Mouse (Mus musculus): ENCODE results near the gene Dop1b. TPM values are rescaled to one million over a fixed set of nuclear protein-coding genes. Genes with fewer than 3 reads are reported as not detected.
"Not testable (repeated sequence)": the region's sequence is repeated elsewhere in the genome, so short reads cannot be mapped to it uniquely, and the experiment has no call there.

Gene Dop1b
- polyA plus RNA-seq, 1 experiment from 2014 or later, result 40.3 TPM

- Histone ChIP-seq H3K9ac (replicated peaks; ENCODE audit: low read length) (no peak overlapping the region), H3K4me1 (ENCODE audit: control insufficient read depth, insufficient read depth, low read length) (no peaks in the 10 kb centered on the region), H3K9me3 (ENCODE audit: control insufficient read depth, low read length) (no peaks in the 10 kb centered on the region), H3K4me2 (ENCODE audit: low read length) (no peak overlapping the region), H3K4me3 (replicated peaks; ENCODE audit: low read depth, low read length) (no peak overlapping the region), H3K27me3 (ENCODE audit: control insufficient read depth, insufficient read depth, low read length) (no peaks in the 10 kb centered on the region), H3K36me3 (ENCODE audit: control insufficient read depth, insufficient read depth, low read length) (peaks cover 74% of the 10 kb centered on the region), H3K27ac (replicated peaks; ENCODE audit: low read depth, low read length) (no peak overlapping the region)
- no peak for DNase-seq
- ATAC-seq (ENCODE audit: low FRiP score, low TSS enrichment), result no peak
- WGBS, result 71% methylated on average over 14 of the region's 14 CpGs
Observed at GRCm38 (mm10) chr16:93777247-93777999, 65.7 kb downstream of the Dop1b start.

GRCm38 (mm10) chr16:93778393-93778792 is 66.7 kb downstream of the Dop1b start:
- peaks cover 77% of the 10 kb centered on the region for H3K36me3 ChIP-seq (ENCODE audit: control insufficient read depth, insufficient read depth, low read length)
- not testable (repeated sequence) for H3K27me3 ChIP-seq (ENCODE audit: control insufficient read depth, insufficient read depth, low read length); H3K4me1 ChIP-seq (ENCODE audit: control insufficient read depth, insufficient read depth, low read length); H3K9ac ChIP-seq (replicated peaks; ENCODE audit: low read length); H3K4me3 ChIP-seq (replicated peaks; ENCODE audit: low read depth, low read length); ATAC-seq (ENCODE audit: low FRiP score, low TSS enrichment); H3K9me3 ChIP-seq (ENCODE audit: control insufficient read depth, low read length); H3K27ac ChIP-seq (replicated peaks; ENCODE audit: low read depth, low read length); DNase-seq; H3K4me2 ChIP-seq (ENCODE audit: low read length)
- 91% methylated on average over 4 of the region's 4 CpGs for WGBS

DNA sequence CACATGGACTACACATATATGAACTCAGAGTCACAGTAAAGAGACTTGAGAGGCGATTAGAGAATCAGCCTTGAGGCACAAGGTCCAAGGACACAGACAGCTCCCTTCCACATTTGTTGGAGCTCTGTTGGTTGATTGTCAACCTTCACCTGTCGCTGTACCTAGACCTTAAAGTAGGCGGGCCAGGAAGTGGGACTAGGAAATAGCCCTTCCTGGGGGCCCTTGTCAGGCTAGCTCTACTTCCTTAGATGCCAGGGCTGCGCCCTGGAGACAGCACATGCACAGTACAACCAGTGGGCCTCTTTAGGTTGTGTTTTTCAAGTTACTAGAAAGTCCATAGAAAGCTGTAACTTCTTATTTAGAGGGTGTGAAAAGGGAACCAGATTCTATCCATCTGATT is 67.8 kb downstream of the Dop1b start:
- Histone ChIP-seq H3K27me3 (ENCODE audit: control insufficient read depth, insufficient read depth, low read length) (no peaks in the 10 kb centered on the region), H3K9me3 (ENCODE audit: control insufficient read depth, low read length) (no peaks in the 10 kb centered on the region), H3K36me3 (ENCODE audit: control insufficient read depth, insufficient read depth, low read length) (peaks cover 75% of the 10 kb centered on the region), H3K4me3 (replicated peaks; ENCODE audit: low read depth, low read length) (no peak overlapping the region), H3K9ac (replicated peaks; ENCODE audit: low read length) (no peak overlapping the region), H3K27ac (replicated peaks; ENCODE audit: low read depth, low read length) (no peak overlapping the region), H3K4me2 (ENCODE audit: low read length) (no peak overlapping the region), H3K4me1 (ENCODE audit: control insufficient read depth, insufficient read depth, low read length) (no peaks in the 10 kb centered on the region)
- no peak for ATAC-seq (ENCODE audit: low FRiP score, low TSS enrichment)
- WGBS, result 92% methylated on average over 4 of the region's 4 CpGs
- no peak for DNase-seq

DNA sequence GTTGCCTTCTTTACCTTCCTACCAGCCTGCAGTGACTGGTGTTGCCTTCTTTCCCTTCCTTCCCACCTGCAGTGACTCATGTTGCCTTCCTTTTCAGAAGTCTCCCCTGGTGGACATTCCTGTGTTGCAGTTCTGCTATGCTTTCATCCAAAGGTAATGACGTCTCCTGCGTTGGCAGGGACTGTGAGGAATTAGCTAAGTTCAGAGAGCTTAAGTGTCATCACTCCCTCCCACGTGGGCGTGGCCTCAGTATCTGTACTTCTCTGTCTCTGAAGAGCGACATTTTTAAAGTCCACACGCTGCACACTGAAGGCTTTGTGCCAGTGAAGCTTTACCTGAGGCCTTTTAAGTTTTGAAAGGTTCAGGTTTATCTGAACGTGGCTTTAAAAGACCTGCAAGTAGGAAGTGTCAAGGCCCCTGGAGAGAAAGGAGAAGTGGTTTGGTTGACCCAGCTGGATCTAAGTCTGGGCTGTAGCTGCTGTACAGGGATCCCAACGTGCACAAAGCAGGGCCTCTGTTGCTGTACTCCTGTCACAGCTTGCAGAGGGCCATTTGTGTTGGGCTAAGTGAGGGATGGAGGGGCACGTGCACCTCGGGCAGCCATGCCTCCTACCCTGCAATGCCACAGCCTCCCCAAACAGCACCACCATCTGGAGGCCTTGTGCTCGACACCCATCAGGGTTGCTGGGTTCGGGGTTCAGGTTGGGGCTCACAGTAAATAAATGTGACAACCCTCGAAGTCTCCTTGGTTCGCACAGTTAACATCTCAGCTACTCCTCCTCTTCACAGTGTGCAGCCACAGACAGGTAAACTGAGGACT is 69.2 kb downstream of the Dop1b start:
- 68% methylated on average over 14 of the region's 14 CpGs for WGBS
- H3K9me3 ChIP-seq (ENCODE audit: control insufficient read depth, low read length), result no peaks in the 10 kb centered on the region
- ATAC-seq (ENCODE audit: low FRiP score, low TSS enrichment), result no peak

GRCm38 (mm10) chr16:93784175-93784574 is 72.5 kb downstream of the Dop1b start:
- H3K9me3 ChIP-seq (ENCODE audit: control insufficient read depth, low read length), result no peaks in the 10 kb centered on the region
- ATAC-seq (ENCODE audit: low FRiP score, low TSS enrichment) (no peak), DNase-seq (no peak)
- H3K27ac ChIP-seq (replicated peaks; ENCODE audit: low read depth, low read length), result no peak overlapping the region
- H3K4me1 ChIP-seq (ENCODE audit: control insufficient read depth, insufficient read depth, low read length), result no peaks in the 10 kb centered on the region
- H3K4me3 ChIP-seq (replicated peaks; ENCODE audit: low read depth, low read length), result no peak overlapping the region
- H3K36me3 ChIP-seq (ENCODE audit: control insufficient read depth, insufficient read depth, low read length), result peaks cover 40% of the 10 kb centered on the region
- no peaks in the 10 kb centered on the region for H3K27me3 ChIP-seq (ENCODE audit: control insufficient read depth, insufficient read depth, low read length)
- H3K9ac ChIP-seq (replicated peaks; ENCODE audit: low read length), result no peak overlapping the region
- 90% methylated on average over 7 of the region's 7 CpGs for WGBS
- H3K4me2 ChIP-seq (ENCODE audit: low read length), result no peak overlapping the region

More for the DNA sequence above, 69.2 kb downstream of the Dop1b start:
- Histone ChIP-seq H3K4me1 (ENCODE audit: control insufficient read depth, insufficient read depth, low read length) (no peaks in the 10 kb centered on the region), H3K27me3 (ENCODE audit: control insufficient read depth, insufficient read depth, low read length) (no peaks in the 10 kb centered on the region), H3K36me3 (ENCODE audit: control insufficient read depth, insufficient read depth, low read length) (peaks cover 69% of the 10 kb centered on the region), H3K27ac (replicated peaks; ENCODE audit: low read depth, low read length) (no peak overlapping the region), H3K9ac (replicated peaks; ENCODE audit: low read length) (no peak overlapping the region), H3K4me3 (replicated peaks; ENCODE audit: low read depth, low read length) (no peak overlapping the region), H3K4me2 (ENCODE audit: low read length) (no peak overlapping the region)
- DNase-seq, result no peak

DNA sequence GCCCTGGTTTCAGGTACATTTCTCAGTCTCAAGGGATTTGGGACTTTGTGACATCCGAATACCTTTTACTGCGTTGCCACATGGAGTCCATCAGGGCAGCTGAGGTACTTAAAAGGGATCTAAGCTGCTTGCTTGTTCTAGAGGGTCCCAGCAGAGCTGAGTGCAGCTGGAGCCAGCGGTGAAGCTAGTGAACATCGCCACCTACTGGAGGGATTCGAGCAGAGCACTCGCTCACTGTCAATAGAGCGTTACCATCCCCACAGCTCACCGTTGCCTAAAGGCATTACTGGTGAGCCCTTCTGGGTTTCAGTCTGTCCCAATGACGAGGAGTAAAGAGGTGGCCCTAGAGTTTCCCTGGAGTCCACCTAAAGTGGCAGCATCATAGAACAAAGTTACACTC is 74.1 kb downstream of the Dop1b start:
- 4% methylated on average over 9 of the region's 9 CpGs for WGBS
- ATAC-seq (ENCODE audit: low FRiP score, low TSS enrichment), result peak; percentile 85
- peaks cover 28% of the 10 kb centered on the region for H3K36me3 ChIP-seq (ENCODE audit: control insufficient read depth, insufficient read depth, low read length)

GRCm38 (mm10) chr16:93788388-93788787 is 76.7 kb downstream of the Dop1b start:
- no peaks in the 10 kb centered on the region for H3K9me3 ChIP-seq (ENCODE audit: control insufficient read depth, low read length)
- no peak for ATAC-seq (ENCODE audit: low FRiP score, low TSS enrichment)
- no peak overlapping the region for H3K27ac ChIP-seq (replicated peaks; ENCODE audit: low read depth, low read length)
- no peak for DNase-seq
- 90% methylated on average over 4 of the region's 4 CpGs for WGBS
- no peak overlapping the region for H3K9ac ChIP-seq (replicated peaks; ENCODE audit: low read length)
- peaks cover 6% of the 10 kb centered on the region; the same call in 1 of the 2 replicates for H3K4me1 ChIP-seq (ENCODE audit: control insufficient read depth, insufficient read depth, low read length)
- peaks cover 27% of the 10 kb centered on the region for H3K36me3 ChIP-seq (ENCODE audit: control insufficient read depth, insufficient read depth, low read length)
- no peaks in the 10 kb centered on the region for H3K27me3 ChIP-seq (ENCODE audit: control insufficient read depth, insufficient read depth, low read length)
- H3K4me3 ChIP-seq (replicated peaks; ENCODE audit: low read depth, low read length), result no peak overlapping the region
- H3K4me2 ChIP-seq (ENCODE audit: low read length), result no peak overlapping the region

More for the DNA sequence above, 74.1 kb downstream of the Dop1b start:
- no peak overlapping the region for H3K9ac ChIP-seq (replicated peaks; ENCODE audit: low read length)
- H3K27ac ChIP-seq (replicated peaks; ENCODE audit: low read depth, low read length), result no peak overlapping the region
- DNase-seq, result peak; percentile 92
- no peaks in the 10 kb centered on the region for H3K9me3 ChIP-seq (ENCODE audit: control insufficient read depth, low read length)
- peaks cover 4% of the 10 kb centered on the region; the same call in 1 of the 2 replicates for H3K4me1 ChIP-seq (ENCODE audit: control insufficient read depth, insufficient read depth, low read length)
- no peak overlapping the region for H3K4me2 ChIP-seq (ENCODE audit: low read length)
- no peaks in the 10 kb centered on the region for H3K27me3 ChIP-seq (ENCODE audit: control insufficient read depth, insufficient read depth, low read length)
- no peak overlapping the region for H3K4me3 ChIP-seq (replicated peaks; ENCODE audit: low read depth, low read length)

- no peak overlapping the region for H3K4me3 ChIP-seq (replicated peaks; ENCODE audit: low read depth, low read length)
- peaks cover 6% of the 10 kb centered on the region; the same call in 1 of the 2 replicates for H3K4me1 ChIP-seq (ENCODE audit: control insufficient read depth, insufficient read depth, low read length)
- no peak overlapping the region for H3K9ac ChIP-seq (replicated peaks; ENCODE audit: low read length)
- no peaks in the 10 kb centered on the region for H3K27me3 ChIP-seq (ENCODE audit: control insufficient read depth, insufficient read depth, low read length)
- 95% methylated on average over 8 of the region's 8 CpGs for WGBS
- no peak overlapping the region for H3K4me2 ChIP-seq (ENCODE audit: low read length)
- no peak overlapping the region for H3K27ac ChIP-seq (replicated peaks; ENCODE audit: low read depth, low read length)
- peaks cover 28% of the 10 kb centered on the region for H3K36me3 ChIP-seq (ENCODE audit: control insufficient read depth, insufficient read depth, low read length)
- no peaks in the 10 kb centered on the region for H3K9me3 ChIP-seq (ENCODE audit: control insufficient read depth, low read length)
- DNase-seq (no peak), ATAC-seq (ENCODE audit: low FRiP score, low TSS enrichment) (no peak)
Observed at GRCm38 (mm10) chr16:93788881-93789280, 77.2 kb downstream of the Dop1b start.
